Mouse (Mus musculus): ENCODE data around the gene Ric3. TPM values are rescaled to one million over a fixed set of nuclear protein-coding genes. Genes with fewer than 3 reads are reported as not detected.
A peak's percentile ranks its signal among the peaks of the same experiment; 100 is the strongest.

Gene Ric3
- polyA plus RNA-seq, 1 experiment from 2014 or later: 2.5 TPM

GRCm38 (mm10) chr7:109032054-109032453 is 51.1 kb downstream of the Ric3 start:
- H3K36me3 ChIP-seq (ENCODE audit: control insufficient read depth, insufficient read depth, low read length): no peaks in the 10 kb centered on the region
- H3K9me3 ChIP-seq (ENCODE audit: control insufficient read depth, low read length): no peaks in the 10 kb centered on the region
- no peak overlapping the region for H3K27ac ChIP-seq (ENCODE audit: low read depth)
- H3K4me3 ChIP-seq (ENCODE audit: low read depth, low read length): no peak overlapping the region
- no peak overlapping the region for H3K4me2 ChIP-seq (ENCODE audit: low read length)
- ATAC-seq (replicated peaks; ENCODE audit: low FRiP score, low TSS enrichment, low read depth) (no peak), DNase-seq (ENCODE audit: low spot score) (peak; percentile 50)
- H3K27me3 ChIP-seq (replicated peaks; ENCODE audit: control insufficient read depth, insufficient read depth, low read length): no peaks in the 10 kb centered on the region
- no peaks in the 10 kb centered on the region for H3K4me1 ChIP-seq (replicated peaks; ENCODE audit: control insufficient read depth, insufficient read depth, low read length)
- no peak overlapping the region for H3K9ac ChIP-seq (ENCODE audit: low read length)
- 70% methylated on average over 2 of the region's 2 CpGs for WGBS

- no peak overlapping the region for H3K9ac ChIP-seq (ENCODE audit: low read length)
- H3K27me3 ChIP-seq (replicated peaks; ENCODE audit: control insufficient read depth, insufficient read depth, low read length): no peaks in the 10 kb centered on the region
- no peak overlapping the region for H3K4me2 ChIP-seq (ENCODE audit: low read length)
- no peaks in the 10 kb centered on the region for H3K4me1 ChIP-seq (replicated peaks; ENCODE audit: control insufficient read depth, insufficient read depth, low read length)
- no peaks in the 10 kb centered on the region for H3K36me3 ChIP-seq (ENCODE audit: control insufficient read depth, insufficient read depth, low read length)
- ATAC-seq (replicated peaks; ENCODE audit: low FRiP score, low TSS enrichment, low read depth) (no peak), DNase-seq (ENCODE audit: low spot score) (no peak)
- WGBS: 74% methylated on average over 3 of the region's 3 CpGs
- no peak overlapping the region for H3K27ac ChIP-seq (ENCODE audit: low read depth)
- no peak overlapping the region for H3K4me3 ChIP-seq (ENCODE audit: low read depth, low read length)
- H3K9me3 ChIP-seq (ENCODE audit: control insufficient read depth, low read length): no peaks in the 10 kb centered on the region
These were observed 51.8 kb downstream of the Ric3 start for GRCm38 (mm10) chr7:109031331-109031730.

DNA sequence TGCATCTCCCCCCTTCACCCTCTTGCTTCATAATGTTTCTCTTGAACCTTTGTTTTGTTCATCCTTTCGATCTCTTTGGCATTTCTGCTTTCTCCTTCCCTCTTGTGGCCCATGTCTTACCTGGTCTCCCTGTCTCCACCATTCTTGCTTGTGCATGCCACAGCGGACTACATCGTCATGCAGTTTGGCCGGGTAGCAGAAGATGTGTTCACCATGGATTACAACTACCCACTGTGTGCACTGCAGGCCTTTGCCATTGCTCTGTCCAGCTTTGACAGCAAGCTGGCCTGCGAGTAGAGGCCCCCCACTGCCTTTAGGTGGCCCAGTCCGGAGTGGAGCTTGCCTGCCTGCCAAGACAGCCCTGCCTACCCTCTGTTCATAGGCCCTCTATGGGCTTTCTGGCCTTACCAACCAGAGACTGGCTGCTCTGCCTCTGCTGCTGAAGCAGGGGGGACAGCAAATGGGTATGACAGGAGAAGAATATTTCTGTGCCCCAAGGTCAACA is 53.1 kb downstream of the Ric3 start:
- Histone ChIP-seq H3K4me1 (replicated peaks; ENCODE audit: control insufficient read depth, insufficient read depth, low read length) (no peaks in the 10 kb centered on the region), H3K4me2 (ENCODE audit: low read length) (no peak overlapping the region), H3K4me3 (ENCODE audit: low read depth, low read length) (no peak overlapping the region), H3K9ac (ENCODE audit: low read length) (no peak overlapping the region), H3K9me3 (ENCODE audit: control insufficient read depth, low read length) (no peaks in the 10 kb centered on the region), H3K27ac (ENCODE audit: low read depth) (no peak overlapping the region), H3K27me3 (replicated peaks; ENCODE audit: control insufficient read depth, insufficient read depth, low read length) (no peaks in the 10 kb centered on the region), H3K36me3 (ENCODE audit: control insufficient read depth, insufficient read depth, low read length) (no peaks in the 10 kb centered on the region)
- 91% methylated on average over 6 of the region's 6 CpGs for WGBS
- no peak for ATAC-seq (replicated peaks; ENCODE audit: low FRiP score, low TSS enrichment, low read depth)
- no peak for DNase-seq (ENCODE audit: low spot score)

- H3K27ac ChIP-seq (ENCODE audit: low read depth): no peak overlapping the region
- H3K27me3 ChIP-seq (replicated peaks; ENCODE audit: control insufficient read depth, insufficient read depth, low read length): no peaks in the 10 kb centered on the region
- peak; percentile 81 for DNase-seq (ENCODE audit: low spot score)
- H3K9me3 ChIP-seq (ENCODE audit: control insufficient read depth, low read length): no peaks in the 10 kb centered on the region
- no peak overlapping the region for H3K4me3 ChIP-seq (ENCODE audit: low read depth, low read length)
- no peaks in the 10 kb centered on the region for H3K4me1 ChIP-seq (replicated peaks; ENCODE audit: control insufficient read depth, insufficient read depth, low read length)
- WGBS: 28% methylated on average over 6 of the region's 6 CpGs
- no peak for ATAC-seq (replicated peaks; ENCODE audit: low FRiP score, low TSS enrichment, low read depth)
- no peak overlapping the region for H3K4me2 ChIP-seq (ENCODE audit: low read length)
- no peaks in the 10 kb centered on the region for H3K36me3 ChIP-seq (ENCODE audit: control insufficient read depth, insufficient read depth, low read length)
- H3K9ac ChIP-seq (ENCODE audit: low read length): no peak overlapping the region
These were observed 54.9 kb downstream of the Ric3 start for GRCm38 (mm10) chr7:109028204-109028603.

DNA sequence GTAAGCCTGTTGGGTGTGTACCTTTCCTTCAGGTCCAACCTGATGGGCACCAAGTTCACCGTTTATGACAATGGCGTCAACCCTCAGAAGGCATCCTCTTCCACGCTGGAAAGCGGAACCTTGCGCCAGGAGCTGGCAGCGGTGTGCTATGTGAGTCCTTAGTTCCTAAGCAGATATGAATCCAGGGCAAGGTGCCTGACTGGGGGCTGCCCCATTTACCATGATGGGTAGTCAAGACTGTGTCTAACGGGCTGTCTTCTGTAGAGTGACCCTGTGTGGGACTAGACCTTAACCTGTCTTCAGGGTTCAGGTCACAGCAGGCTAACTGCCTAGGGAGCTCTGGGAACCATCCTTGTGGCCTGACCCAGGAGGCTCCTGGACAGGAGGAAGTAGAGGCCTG is 55.4 kb downstream of the Ric3 start:
- H3K36me3 ChIP-seq (ENCODE audit: control insufficient read depth, insufficient read depth, low read length): no peaks in the 10 kb centered on the region
- 92% methylated on average over 7 of the region's 7 CpGs for WGBS
- no peak overlapping the region for H3K4me3 ChIP-seq (ENCODE audit: low read depth, low read length)
- H3K27me3 ChIP-seq (replicated peaks; ENCODE audit: control insufficient read depth, insufficient read depth, low read length): no peaks in the 10 kb centered on the region
- ATAC-seq (replicated peaks; ENCODE audit: low FRiP score, low TSS enrichment, low read depth): 0 out of 2 replicates have a peak, but pooled peaks have one; percentile 21
- H3K4me1 ChIP-seq (replicated peaks; ENCODE audit: control insufficient read depth, insufficient read depth, low read length): no peaks in the 10 kb centered on the region
- no peak overlapping the region for H3K9ac ChIP-seq (ENCODE audit: low read length)
- H3K9me3 ChIP-seq (ENCODE audit: control insufficient read depth, low read length): no peaks in the 10 kb centered on the region
- H3K27ac ChIP-seq (ENCODE audit: low read depth): no peak overlapping the region
- H3K4me2 ChIP-seq (ENCODE audit: low read length): no peak overlapping the region
- DNase-seq (ENCODE audit: low spot score): no peak

GRCm38 (mm10) chr7:109026976-109027375 is 56.2 kb downstream of the Ric3 start:
- Histone ChIP-seq H3K36me3 (ENCODE audit: control insufficient read depth, insufficient read depth, low read length) (no peaks in the 10 kb centered on the region), H3K27ac (ENCODE audit: low read depth) (no peak overlapping the region), H3K4me2 (ENCODE audit: low read length) (no peak overlapping the region), H3K27me3 (replicated peaks; ENCODE audit: control insufficient read depth, insufficient read depth, low read length) (no peaks in the 10 kb centered on the region), H3K4me1 (replicated peaks; ENCODE audit: control insufficient read depth, insufficient read depth, low read length) (no peaks in the 10 kb centered on the region), H3K9me3 (ENCODE audit: control insufficient read depth, low read length) (no peaks in the 10 kb centered on the region), H3K4me3 (ENCODE audit: low read depth, low read length) (no peak overlapping the region), H3K9ac (ENCODE audit: low read length) (no peak overlapping the region)
- DNase-seq (ENCODE audit: low spot score): no peak
- no peak for ATAC-seq (replicated peaks; ENCODE audit: low FRiP score, low TSS enrichment, low read depth)
- 88% methylated on average over 9 of the region's 9 CpGs for WGBS

DNA sequence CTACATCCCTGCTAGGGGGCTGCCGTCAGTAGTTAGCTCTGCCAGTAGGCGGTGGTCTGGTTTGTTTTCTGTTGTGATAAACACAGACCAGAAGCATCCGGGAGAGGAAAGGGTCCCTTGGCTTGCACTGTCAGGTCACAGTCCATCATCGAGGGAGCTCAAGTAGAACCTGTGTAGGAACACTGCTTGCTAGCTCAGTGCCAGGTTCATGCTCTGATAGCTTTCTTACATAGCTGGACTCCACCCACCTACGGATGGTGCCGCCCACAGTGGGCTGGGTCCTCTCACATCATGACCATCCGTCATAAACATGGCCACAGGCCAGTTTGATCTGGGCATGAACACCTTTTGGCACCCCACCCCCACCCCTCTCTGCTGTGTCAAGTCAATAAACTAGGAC is 57.4 kb downstream of the Ric3 start:
- Histone ChIP-seq H3K36me3 (ENCODE audit: control insufficient read depth, insufficient read depth, low read length) (no peaks in the 10 kb centered on the region), H3K4me2 (ENCODE audit: low read length) (no peak overlapping the region), H3K4me3 (ENCODE audit: low read depth, low read length) (no peak overlapping the region), H3K9ac (ENCODE audit: low read length) (no peak overlapping the region), H3K4me1 (replicated peaks; ENCODE audit: control insufficient read depth, insufficient read depth, low read length) (no peaks in the 10 kb centered on the region), H3K27ac (ENCODE audit: low read depth) (no peak overlapping the region), H3K27me3 (replicated peaks; ENCODE audit: control insufficient read depth, insufficient read depth, low read length) (no peaks in the 10 kb centered on the region), H3K9me3 (ENCODE audit: control insufficient read depth, low read length) (no peaks in the 10 kb centered on the region)
- ATAC-seq (replicated peaks; ENCODE audit: low FRiP score, low TSS enrichment, low read depth): no peak
- no peak for DNase-seq (ENCODE audit: low spot score)
- 84% methylated on average over 7 of the region's 7 CpGs for WGBS

GRCm38 (mm10) chr7:109021428-109021827 is 61.7 kb downstream of the Ric3 start:
- Histone ChIP-seq H3K36me3 (ENCODE audit: control insufficient read depth, insufficient read depth, low read length) (no peaks in the 10 kb centered on the region), H3K4me2 (ENCODE audit: low read length) (no peak overlapping the region), H3K27ac (ENCODE audit: low read depth) (no peak overlapping the region), H3K4me3 (ENCODE audit: low read depth, low read length) (no peak overlapping the region), H3K9ac (ENCODE audit: low read length) (no peak overlapping the region), H3K27me3 (replicated peaks; ENCODE audit: control insufficient read depth, insufficient read depth, low read length) (no peaks in the 10 kb centered on the region), H3K9me3 (ENCODE audit: control insufficient read depth, low read length) (no peaks in the 10 kb centered on the region), H3K4me1 (replicated peaks; ENCODE audit: control insufficient read depth, insufficient read depth, low read length) (no peaks in the 10 kb centered on the region)
- ATAC-seq (replicated peaks; ENCODE audit: low FRiP score, low TSS enrichment, low read depth) (peak; percentile 49), DNase-seq (ENCODE audit: low spot score) (peak; percentile 92)
- WGBS: 11% methylated on average over 3 of the region's 3 CpGs

GRCm38 (mm10) chr7:109019243-109019642 is 63.9 kb downstream of the Ric3 start:
- no peak overlapping the region for H3K27ac ChIP-seq (ENCODE audit: low read depth)
- WGBS: 87% methylated on average over 7 of the region's 7 CpGs

More at GRCm38 (mm10) chr7:109019243-109019642, 63.9 kb downstream of the Ric3 start:
- ATAC-seq (replicated peaks; ENCODE audit: low FRiP score, low TSS enrichment, low read depth) (no peak), DNase-seq (ENCODE audit: low spot score) (no peak)
- Histone ChIP-seq H3K9me3 (ENCODE audit: control insufficient read depth, low read length) (no peaks in the 10 kb centered on the region), H3K4me3 (ENCODE audit: low read depth, low read length) (no peak overlapping the region), H3K9ac (ENCODE audit: low read length) (no peak overlapping the region), H3K36me3 (ENCODE audit: control insufficient read depth, insufficient read depth, low read length) (no peaks in the 10 kb centered on the region), H3K27me3 (replicated peaks; ENCODE audit: control insufficient read depth, insufficient read depth, low read length) (no peaks in the 10 kb centered on the region), H3K4me1 (replicated peaks; ENCODE audit: control insufficient read depth, insufficient read depth, low read length) (no peaks in the 10 kb centered on the region), H3K4me2 (ENCODE audit: low read length) (no peak overlapping the region)

Measured in intestine, embryonic 14.5 days (tissue).